Mouse (Mus musculus): ENCODE results near the gene Zfp970. TPM values are rescaled to one million over a fixed set of nuclear protein-coding genes. Genes with fewer than 3 reads are reported as not detected.
"Not testable (repeated sequence)": the region's sequence is repeated elsewhere in the genome, so short reads cannot be mapped to it uniquely, and the experiment has no call there.

Gene Zfp970
- 1.5 TPM for polyA plus RNA-seq (2012; fragmentation: generic; extraction: Trizol)

- peak within 1 kb of the TSS; percentile 23 for H3K4me3 ChIP-seq
- H3K4me2 ChIP-seq (ENCODE audit: low read depth): peak within 1 kb of the TSS; percentile 58
- not testable (repeated sequence) for H3K36me3 ChIP-seq (ENCODE audit: control insufficient read depth, insufficient read depth); H3ac ChIP-seq (ENCODE audit: control insufficient read depth, insufficient read length); H3K79me2 ChIP-seq (ENCODE audit: control insufficient read depth, insufficient read depth); H3K27me3 ChIP-seq (ENCODE audit: control insufficient read depth, insufficient read depth, insufficient read length)
These were observed at the start of gene Zfp970 for GRCm38 (mm10) chr2:177464676-177465075. Zfp970 (plus strand) TSS chr2:177464733.

GRCm38 (mm10) chr2:177468222-177468621, 3.7 kb downstream of the Zfp970 start:
- not testable (repeated sequence) for H3ac ChIP-seq (ENCODE audit: control insufficient read depth, insufficient read length); H3K4me3 ChIP-seq; H3K79me2 ChIP-seq (ENCODE audit: control insufficient read depth, insufficient read depth); H3K4me2 ChIP-seq (ENCODE audit: low read depth); H3K27me3 ChIP-seq (ENCODE audit: control insufficient read depth, insufficient read depth, insufficient read length); H3K36me3 ChIP-seq (ENCODE audit: control insufficient read depth, insufficient read depth)

GRCm38 (mm10) chr2:177472261-177472660, 7.7 kb downstream of the Zfp970 start:
- not testable (repeated sequence) for H3K79me2 ChIP-seq (ENCODE audit: control insufficient read depth, insufficient read depth); H3K27me3 ChIP-seq (ENCODE audit: control insufficient read depth, insufficient read depth, insufficient read length); H3K36me3 ChIP-seq (ENCODE audit: control insufficient read depth, insufficient read depth); H3K4me3 ChIP-seq; H3K4me2 ChIP-seq (ENCODE audit: low read depth); H3ac ChIP-seq (ENCODE audit: control insufficient read depth, insufficient read length)

- H3K36me3 ChIP-seq (ENCODE audit: control insufficient read depth, insufficient read depth); H3K4me2 ChIP-seq (ENCODE audit: low read depth); H3K27me3 ChIP-seq (ENCODE audit: control insufficient read depth, insufficient read depth, insufficient read length); H3K4me3 ChIP-seq; H3ac ChIP-seq (ENCODE audit: control insufficient read depth, insufficient read length); H3K79me2 ChIP-seq (ENCODE audit: control insufficient read depth, insufficient read depth): not testable (repeated sequence)
These were observed 17.4 kb downstream of the Zfp970 start for GRCm38 (mm10) chr2:177481971-177482370.

GRCm38 (mm10) chr2:177483238-177483948, 18.9 kb downstream of the Zfp970 start:
- H3ac ChIP-seq (ENCODE audit: control insufficient read depth, insufficient read length); H3K4me2 ChIP-seq (ENCODE audit: low read depth); H3K79me2 ChIP-seq (ENCODE audit: control insufficient read depth, insufficient read depth); H3K36me3 ChIP-seq (ENCODE audit: control insufficient read depth, insufficient read depth); H3K27me3 ChIP-seq (ENCODE audit: control insufficient read depth, insufficient read depth, insufficient read length); H3K4me3 ChIP-seq: not testable (repeated sequence)

GRCm38 (mm10) chr2:177498067-177498466, 33.5 kb downstream of the Zfp970 start, which contains the start of gene Gm14403:
Gm14403 (plus strand) TSS chr2:177498215.
- peak within 1 kb of the TSS; percentile 16 for H3K4me2 ChIP-seq (ENCODE audit: low read depth)
- H3K27me3 ChIP-seq (ENCODE audit: control insufficient read depth, insufficient read depth, insufficient read length); H3K79me2 ChIP-seq (ENCODE audit: control insufficient read depth, insufficient read depth); H3ac ChIP-seq (ENCODE audit: control insufficient read depth, insufficient read length); H3K36me3 ChIP-seq (ENCODE audit: control insufficient read depth, insufficient read depth): not testable (repeated sequence)
- H3K4me3 ChIP-seq: peak within 1 kb of the TSS; percentile 18

- H3K27me3 ChIP-seq (ENCODE audit: control insufficient read depth, insufficient read depth, insufficient read length); H3K4me3 ChIP-seq; H3K36me3 ChIP-seq (ENCODE audit: control insufficient read depth, insufficient read depth); H3K4me2 ChIP-seq (ENCODE audit: low read depth); H3K79me2 ChIP-seq (ENCODE audit: control insufficient read depth, insufficient read depth); H3ac ChIP-seq (ENCODE audit: control insufficient read depth, insufficient read length): not testable (repeated sequence)
These were observed 34.6 kb downstream of the Zfp970 start for GRCm38 (mm10) chr2:177499182-177499581.

GRCm38 (mm10) chr2:177505211-177505719, 40.7 kb downstream of the Zfp970 start:
- H3K4me3 ChIP-seq; H3ac ChIP-seq (ENCODE audit: control insufficient read depth, insufficient read length): not testable (repeated sequence)

GRCm38 (mm10) chr2:177511381-177511780, 46.8 kb downstream of the Zfp970 start:
- not testable (repeated sequence) for H3K36me3 ChIP-seq (ENCODE audit: control insufficient read depth, insufficient read depth); H3ac ChIP-seq (ENCODE audit: control insufficient read depth, insufficient read length)

More at GRCm38 (mm10) chr2:177505211-177505719, 40.7 kb downstream of the Zfp970 start:
- not testable (repeated sequence) for H3K27me3 ChIP-seq (ENCODE audit: control insufficient read depth, insufficient read depth, insufficient read length); H3K79me2 ChIP-seq (ENCODE audit: control insufficient read depth, insufficient read depth); H3K36me3 ChIP-seq (ENCODE audit: control insufficient read depth, insufficient read depth); H3K4me2 ChIP-seq (ENCODE audit: low read depth)

GRCm38 (mm10) chr2:177511972-177512371, 47.4 kb downstream of the Zfp970 start:
- not testable (repeated sequence) for H3K27me3 ChIP-seq (ENCODE audit: control insufficient read depth, insufficient read depth, insufficient read length); H3K4me3 ChIP-seq; H3ac ChIP-seq (ENCODE audit: control insufficient read depth, insufficient read length); H3K4me2 ChIP-seq (ENCODE audit: low read depth); H3K36me3 ChIP-seq (ENCODE audit: control insufficient read depth, insufficient read depth); H3K79me2 ChIP-seq (ENCODE audit: control insufficient read depth, insufficient read depth)

More at GRCm38 (mm10) chr2:177511381-177511780, 46.8 kb downstream of the Zfp970 start:
- not testable (repeated sequence) for H3K4me3 ChIP-seq; H3K79me2 ChIP-seq (ENCODE audit: control insufficient read depth, insufficient read depth); H3K27me3 ChIP-seq (ENCODE audit: control insufficient read depth, insufficient read depth, insufficient read length); H3K4me2 ChIP-seq (ENCODE audit: low read depth)

- not testable (repeated sequence) for H3K4me3 ChIP-seq; H3K4me2 ChIP-seq (ENCODE audit: low read depth); H3ac ChIP-seq (ENCODE audit: control insufficient read depth, insufficient read length); H3K27me3 ChIP-seq (ENCODE audit: control insufficient read depth, insufficient read depth, insufficient read length); H3K79me2 ChIP-seq (ENCODE audit: control insufficient read depth, insufficient read depth); H3K36me3 ChIP-seq (ENCODE audit: control insufficient read depth, insufficient read depth)
These were observed 49.5 kb downstream of the Zfp970 start for GRCm38 (mm10) chr2:177513991-177514479.

GRCm38 (mm10) chr2:177517746-177518145, 53.2 kb downstream of the Zfp970 start:
- H3K79me2 ChIP-seq (ENCODE audit: control insufficient read depth, insufficient read depth); H3K4me3 ChIP-seq; H3ac ChIP-seq (ENCODE audit: control insufficient read depth, insufficient read length); H3K4me2 ChIP-seq (ENCODE audit: low read depth); H3K36me3 ChIP-seq (ENCODE audit: control insufficient read depth, insufficient read depth); H3K27me3 ChIP-seq (ENCODE audit: control insufficient read depth, insufficient read depth, insufficient read length): not testable (repeated sequence)

- not testable (repeated sequence) for H3ac ChIP-seq (ENCODE audit: control insufficient read depth, insufficient read length); H3K4me3 ChIP-seq; H3K36me3 ChIP-seq (ENCODE audit: control insufficient read depth, insufficient read depth); H3K79me2 ChIP-seq (ENCODE audit: control insufficient read depth, insufficient read depth); H3K27me3 ChIP-seq (ENCODE audit: control insufficient read depth, insufficient read depth, insufficient read length); H3K4me2 ChIP-seq (ENCODE audit: low read depth)
These were observed 53.8 kb downstream of the Zfp970 start for GRCm38 (mm10) chr2:177518354-177518753.

Data from myocyte (in vitro differentiated cells).